Mouse (Mus musculus) heart, adult 8-10 months (tissue): ENCODE measurements at regions not wholly inside any gene's neighbourhood (a gene's known extent, or its start where the extent isn't known, plus 50 kb on each side); places are given as distances from the start of the nearest gene placed in this dataset.

Source experiments
- DNase-seq: peaks from one replicate; pipeline ENCODE4 v3.0.0; 2022; ENCODE audit warnings: low spot score

GRCm38 (mm10) chr17:70942478-70942877, 60.0 kb upstream of the Myom1 start:
- no peak for DNase-seq

- no peak for DNase-seq
Observed at GRCm38 (mm10) chr17:70934258-70934657, 68.2 kb upstream of the Myom1 start.

DNA sequence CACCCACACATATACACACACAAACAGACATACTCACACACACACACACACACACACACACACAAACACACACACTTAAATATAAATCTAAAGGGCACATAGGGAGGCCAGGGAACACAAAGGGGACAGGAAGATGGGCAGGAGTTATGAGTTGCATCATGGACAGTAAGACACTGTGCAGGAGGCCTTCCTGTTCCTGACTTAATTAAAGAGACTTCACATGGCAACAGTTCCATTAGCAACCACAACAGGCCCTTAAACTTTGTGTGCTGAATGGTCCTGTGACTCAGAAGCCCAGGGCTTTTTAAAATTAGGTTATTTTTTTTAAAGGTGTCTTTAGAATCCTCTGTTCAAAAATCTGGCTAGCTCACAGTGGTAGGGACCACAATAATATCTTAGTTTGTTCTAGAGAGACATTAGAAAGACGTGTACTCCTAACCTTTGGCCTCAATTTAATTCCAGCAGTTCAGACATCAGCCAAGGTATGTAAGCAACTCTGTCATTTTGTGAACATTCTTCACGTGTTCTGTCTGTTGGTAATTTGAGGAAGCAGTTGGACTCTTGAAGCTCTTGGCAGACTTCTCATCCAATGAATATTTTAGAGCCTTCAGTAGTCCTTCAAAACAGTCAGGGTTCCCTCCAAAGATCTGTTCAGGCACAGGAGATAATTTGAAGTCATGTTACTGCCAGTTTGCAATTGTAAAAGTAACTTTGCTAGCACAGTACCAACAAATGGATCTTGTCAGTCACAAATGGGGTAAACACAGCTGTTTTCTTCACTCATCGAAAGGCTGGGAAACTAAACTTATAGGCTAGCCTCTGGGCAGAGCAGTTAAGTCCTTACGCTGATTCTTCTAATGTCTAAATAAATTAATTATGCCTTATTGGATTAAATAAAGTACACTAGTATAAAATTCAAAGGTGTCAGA, 69.0 kb upstream of the Myom1 start:
- no peak for DNase-seq

DNA sequence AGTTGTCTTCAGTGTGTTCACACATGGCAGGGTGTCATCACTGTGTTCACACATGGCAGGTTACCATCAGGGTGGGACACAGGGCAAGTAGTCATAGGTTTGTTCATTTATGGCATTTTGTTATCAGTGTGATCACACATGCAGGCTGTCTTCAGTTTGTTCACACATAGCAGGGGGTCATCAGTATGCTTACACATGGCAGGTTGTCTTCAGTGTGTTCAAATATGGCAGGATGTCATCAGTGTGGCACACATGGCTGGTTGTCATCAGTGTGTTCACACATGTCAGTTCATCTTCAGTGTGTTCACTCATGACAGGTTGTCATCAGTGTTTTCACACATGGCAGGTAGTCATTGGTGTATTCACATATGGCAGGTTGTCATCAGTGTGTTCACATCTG, 69.9 kb upstream of the Myom1 start:
- no peak for DNase-seq

DNA sequence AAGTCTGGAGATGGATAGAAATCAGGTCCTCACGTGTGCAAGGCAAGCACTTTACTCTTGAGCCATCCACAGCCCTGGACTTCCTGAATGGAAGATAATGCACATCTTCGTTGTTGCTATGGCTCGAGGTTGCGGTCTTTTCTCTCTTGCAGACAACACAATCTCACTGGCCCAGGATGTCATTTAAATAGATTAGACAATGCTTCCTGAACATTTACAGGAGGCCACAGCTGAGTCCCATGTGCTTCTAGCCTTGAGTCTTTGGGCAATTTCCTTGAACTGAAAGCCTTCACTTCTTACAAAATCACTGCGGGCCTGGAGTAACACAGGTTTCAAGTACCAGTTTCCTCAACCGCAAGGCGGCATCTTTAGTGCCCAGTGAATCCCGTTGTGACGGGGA, 71.8 kb upstream of the Myom1 start:
- no peak for DNase-seq

GRCm38 (mm10) chr17:70929582-70929981, 72.9 kb upstream of the Myom1 start:
- DNase-seq, result no peak

DNA sequence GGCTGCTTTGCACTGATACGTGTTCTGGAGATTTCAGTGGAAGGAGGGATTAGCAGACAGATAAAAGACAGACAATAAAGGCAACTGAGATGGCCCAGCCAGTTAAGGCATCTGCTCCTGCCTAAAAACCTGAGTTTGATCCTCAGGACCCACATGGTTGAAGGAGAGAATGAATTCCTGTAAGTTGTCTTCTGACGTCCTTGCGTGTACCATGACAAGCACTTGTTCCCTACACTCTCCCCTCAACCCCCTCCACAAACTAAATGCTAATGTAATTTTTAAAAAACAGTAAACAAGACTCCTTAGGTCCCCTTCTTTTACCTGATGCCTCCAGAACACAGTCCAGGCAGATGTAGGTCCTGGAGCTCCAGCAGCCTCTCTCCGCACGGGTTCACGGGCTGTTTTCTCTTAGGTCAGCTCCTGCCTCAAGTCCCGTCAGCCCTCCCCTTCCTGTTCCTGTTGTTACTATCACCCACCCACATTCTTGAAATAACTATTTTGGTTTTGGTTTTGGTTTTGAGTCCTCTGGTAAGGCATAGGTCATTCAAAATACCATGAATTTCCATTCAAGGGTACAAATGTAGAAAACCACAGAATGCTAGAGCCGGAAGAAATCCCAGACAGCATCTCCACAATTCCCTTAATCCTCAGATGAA, 71.3 kb upstream of the Tgif1 start:
- DNase-seq, result peak; percentile 50

DNA sequence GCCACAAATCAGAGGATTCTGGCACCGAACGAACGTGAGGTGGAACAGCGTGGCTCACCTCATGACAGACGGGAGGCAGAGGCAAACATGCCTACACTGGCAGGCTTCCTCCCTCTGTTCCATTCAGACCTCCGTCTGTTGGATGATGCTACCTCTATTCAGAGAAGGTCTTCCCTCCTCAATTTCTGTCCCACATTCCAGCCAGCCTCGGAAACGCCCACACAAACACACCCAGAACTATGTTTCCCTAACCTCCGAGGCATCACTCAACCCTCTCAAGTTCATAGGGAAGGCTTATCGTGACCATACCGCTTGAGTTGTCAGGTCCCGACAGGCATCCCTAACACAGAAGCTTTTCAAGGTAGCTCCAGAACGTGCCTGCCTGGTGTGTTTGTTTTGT, 68.3 kb upstream of the Tgif1 start:
- DNase-seq, result no peak

- no peak for DNase-seq
Observed at GRCm38 (mm10) chr17:70920181-70920580, 66.8 kb upstream of the Tgif1 start.

- no peak for DNase-seq
Observed at GRCm38 (mm10) chr17:70917183-70917935, 64.0 kb upstream of the Tgif1 start.

DNA sequence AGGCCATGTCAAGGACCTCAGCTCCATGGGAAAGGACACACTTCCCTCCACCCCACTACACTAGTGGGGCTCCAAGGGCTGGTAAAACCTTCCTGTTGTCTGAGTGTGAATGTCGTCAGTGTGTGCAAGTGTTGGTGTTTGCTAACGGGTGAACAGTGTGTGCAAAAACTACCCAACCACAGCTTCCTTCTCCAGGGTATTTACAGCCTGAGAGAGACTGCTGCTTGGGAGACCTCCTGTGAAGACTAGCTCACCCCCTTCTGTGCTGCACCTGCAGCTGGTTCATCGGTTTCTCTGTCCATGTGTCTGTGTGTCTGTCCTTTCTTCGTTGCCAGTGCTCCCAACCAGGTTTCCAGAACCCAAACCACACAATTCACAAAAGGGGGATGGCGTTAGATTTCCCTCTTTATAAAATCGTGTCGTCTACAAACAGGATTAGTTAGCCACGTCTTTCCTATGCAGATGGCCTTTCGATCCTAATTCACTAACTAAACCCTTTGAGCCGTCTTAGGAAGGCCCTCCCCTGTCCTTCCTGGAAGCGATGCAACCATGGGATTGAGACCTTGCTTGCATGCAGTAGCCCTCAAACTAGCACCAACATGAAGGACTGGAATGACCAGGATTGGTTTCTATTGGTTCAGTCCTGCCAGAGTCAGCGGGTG, 62.9 kb upstream of the Tgif1 start:
- DNase-seq, result no peak

- no peak for DNase-seq
Observed at GRCm38 (mm10) chr17:70915445-70915844, 62.1 kb upstream of the Tgif1 start.

DNA sequence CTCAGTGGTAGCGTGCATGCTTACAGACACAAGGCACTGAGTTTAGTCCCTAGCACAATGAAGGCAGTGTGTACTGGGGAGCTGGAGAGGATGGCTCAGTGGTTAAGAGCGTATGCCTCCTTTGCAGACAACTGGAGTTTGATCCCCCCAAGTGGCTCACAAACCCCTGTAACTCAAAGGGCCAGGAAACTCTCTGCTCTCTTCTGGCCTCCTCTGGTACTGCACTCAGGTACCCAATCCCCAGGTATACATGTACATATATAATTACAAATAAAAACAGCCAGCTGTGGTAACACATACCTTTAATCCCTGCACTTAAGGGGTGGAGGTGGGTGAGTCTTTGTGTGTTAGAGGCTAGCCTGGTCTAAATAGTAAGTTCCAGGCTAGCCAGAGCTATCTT, 56.9 kb upstream of the Tgif1 start:
- DNase-seq, result no peak

DNA sequence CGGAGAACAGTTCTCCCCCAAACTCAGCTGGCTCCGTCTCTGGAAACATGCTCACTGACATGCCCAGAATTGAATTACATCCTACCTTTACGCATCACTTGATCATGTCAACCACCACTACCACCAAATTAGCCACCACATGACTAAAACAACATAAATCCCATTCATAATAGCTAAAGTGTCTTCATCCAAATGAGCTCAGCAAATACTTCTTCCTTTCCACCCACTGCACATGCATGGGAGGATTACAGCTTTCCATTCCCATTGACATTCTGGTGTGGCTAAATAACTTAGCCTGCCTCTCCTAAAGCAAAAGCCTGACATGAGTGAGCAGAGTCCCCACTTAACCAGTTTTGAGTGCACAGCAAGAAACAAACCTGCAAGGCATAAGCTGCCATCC, 56.2 kb upstream of the Tgif1 start:
- DNase-seq, result no peak

- no peak for DNase-seq
Observed at GRCm38 (mm10) chr17:70908328-70908727, 55.0 kb upstream of the Tgif1 start.
